Mouse (Mus musculus) CH12.LX (cell line): Measurements from ENCODE around the gene Casz1. TPM values are rescaled to one million over a fixed set of nuclear protein-coding genes. Genes with fewer than 3 reads are reported as not detected.

Experiments used
- DNase-seq: peaks from one replicate; pipeline ENCODE4 v3.0.0-alpha.2; 2013; ENCODE audit errors: extremely low read depth
- H3K27ac ChIP-seq: 2 replicates; pipeline ENCODE4 v1.5.1; 2012; ENCODE audit warnings: low read depth, mild to moderate bottlenecking, control low read depth, moderate library complexity; ENCODE audit not compliant: insufficient read depth
- H3K27me3 ChIP-seq: replicated peaks from 2 replicates; pipeline ENCODE3; 2012; ENCODE audit warnings: inconsistent platforms
- H3K36me3 ChIP-seq, 2 experiments: replicated peaks in 1 of 2; 2 replicates each; pipeline versions ENCODE3 to v1.6.1; 2012; ENCODE audit warnings: inconsistent platforms in 1 of 2, low read length in 1 of 2, mild to moderate bottlenecking in 1 of 2, mixed read lengths in 1 of 2, moderate library complexity in 1 of 2; ENCODE audit not compliant: control insufficient read depth in 1 of 2, insufficient read depth in 1 of 2
- H3K4me1 ChIP-seq, 2 experiments: 2 replicates each; pipeline ENCODE4 v1.6.1; 2012; ENCODE audit warnings: inconsistent platforms in 1 of 2, moderate library complexity in 1 of 2; ENCODE audit not compliant: insufficient read depth in 2 of 2, control insufficient read depth in 1 of 2
- H3K4me2 ChIP-seq: 2 replicates; pipeline ENCODE4 v1.6.1; 2012; ENCODE audit warnings: low read depth, mild to moderate bottlenecking, control low read depth; ENCODE audit not compliant: poor library complexity, insufficient read depth, severe bottlenecking
- H3K4me3 ChIP-seq, 3 experiments: fragments of 150-350 bp in 1 of 3; sonication (generic) in 1 of 3; replicated peaks in 1 of 3; 2 replicates each; pipeline versions ENCODE3 to v1.5.1; 2011 to 2012; ENCODE audit warnings: low read depth in 2 of 3, low read length in 2 of 3, mild to moderate bottlenecking in 2 of 3, moderate library complexity in 2 of 3, control low read depth in 1 of 3, improper control_type of control experiment in 1 of 3, inconsistent platforms in 1 of 3, mixed read lengths in 1 of 3; ENCODE audit not compliant: poor library complexity in 1 of 3
- H3K79me2 ChIP-seq: replicated peaks from 2 replicates; pipeline ENCODE4 v1.6.1; 2012; ENCODE audit warnings: mild to moderate bottlenecking, moderate library complexity; ENCODE audit not compliant: control insufficient read depth, poor library complexity, insufficient read depth, severe bottlenecking; ENCODE audit errors: extremely low read depth
- H3K9ac ChIP-seq: 2 replicates; pipeline ENCODE4 v1.6.1; 2012; ENCODE audit warnings: low read depth, mild to moderate bottlenecking, control low read depth, moderate library complexity; ENCODE audit not compliant: insufficient read depth
- H3K9me3 ChIP-seq: replicated peaks from 2 replicates; pipeline ENCODE3; 2012; ENCODE audit warnings: low read length, inconsistent platforms, mixed read lengths
- BHLHE40 ChIP-seq: IDR thresholded peaks from 2 replicates; pipeline ENCODE4 v1.6.1; 2011; ENCODE audit warnings: mild to moderate bottlenecking, low read depth, low read length, improper control_type of control experiment
- CHD1 ChIP-seq: IDR thresholded peaks from 2 replicates; pipeline ENCODE4 v1.6.1; 2012; ENCODE audit warnings: low read depth, low read length, improper control_type of control experiment, inconsistent platforms
- E2F4 ChIP-seq: IDR thresholded peaks from 2 replicates; pipeline ENCODE4 v1.6.1; 2011; ENCODE audit warnings: low read depth, low read length, improper control_type of control experiment; ENCODE audit not compliant: insufficient replicate concordance
- EP300 ChIP-seq: IDR thresholded peaks from 2 replicates; pipeline ENCODE4 v1.6.1; 2011; ENCODE audit warnings: low read length, improper control_type of control experiment
- GABPA ChIP-seq: IDR thresholded peaks from 2 replicates; pipeline ENCODE4 v1.6.1; 2012; ENCODE audit warnings: low read depth, low read length, improper control_type of control experiment, inconsistent platforms; ENCODE audit not compliant: insufficient replicate concordance
- IRF4 ChIP-seq: IDR thresholded peaks from 2 replicates; pipeline ENCODE4 v1.6.1; 2014; ENCODE audit warnings: low read depth, mild to moderate bottlenecking, inconsistent platforms, low read length, improper control_type of control experiment
- JUN ChIP-seq: IDR thresholded peaks from 2 replicates; pipeline ENCODE4 v1.6.1; 2011; ENCODE audit warnings: low read depth, mild to moderate bottlenecking, low read length, improper control_type of control experiment, moderate library complexity; ENCODE audit not compliant: insufficient read depth
- KAT2A ChIP-seq: IDR thresholded peaks from 2 replicates; pipeline ENCODE4 v1.6.1; 2012; ENCODE audit warnings: low read length, improper control_type of control experiment, inconsistent platforms; ENCODE audit not compliant: insufficient replicate concordance
- MAFK ChIP-seq: IDR thresholded peaks from 2 replicates; pipeline ENCODE4 v1.6.1; 2011; ENCODE audit warnings: low read length, improper control_type of control experiment; ENCODE audit not compliant: insufficient replicate concordance
- MAX ChIP-seq: IDR thresholded peaks from 2 replicates; pipeline ENCODE4 v1.6.1; 2011; ENCODE audit warnings: low read length, improper control_type of control experiment
- MAZ ChIP-seq: IDR thresholded peaks from 2 replicates; pipeline ENCODE4 v1.6.1; 2012; ENCODE audit warnings: low read depth, mild to moderate bottlenecking, inconsistent platforms, low read length, improper control_type of control experiment, moderate library complexity
- MYC ChIP-seq: IDR thresholded peaks from 2 replicates; pipeline ENCODE4 v1.6.1; 2011; ENCODE audit warnings: low read depth, mild to moderate bottlenecking, improper control_type of control experiment, low read length
- PAX5 ChIP-seq: IDR thresholded peaks from 2 replicates; pipeline ENCODE4 v1.6.1; 2012; ENCODE audit warnings: low read length, inconsistent platforms, mixed read lengths
- POLR2AphosphoS2 ChIP-seq: IDR thresholded peaks from 2 replicates; pipeline ENCODE4 v1.6.1; 2011; ENCODE audit warnings: low read depth, low read length, improper control_type of control experiment
- RCOR1 ChIP-seq: conservative IDR thresholded peaks from 2 replicates; pipeline ENCODE4 v1.6.1; 2012; ENCODE audit warnings: low read depth, mild to moderate bottlenecking, inconsistent platforms, low read length, improper control_type of control experiment
- SMC3 ChIP-seq: IDR thresholded peaks from 2 replicates; pipeline ENCODE4 v1.6.1; 2011; ENCODE audit warnings: low read depth, low read length, improper control_type of control experiment
- TCF12 ChIP-seq: IDR thresholded peaks from 2 replicates; pipeline ENCODE4 v1.6.1; 2014; ENCODE audit warnings: low read depth, mild to moderate bottlenecking, inconsistent platforms, low read length, improper control_type of control experiment
- UBTF ChIP-seq: IDR thresholded peaks from 2 replicates; pipeline ENCODE4 v1.6.1; 2012; ENCODE audit warnings: low read depth, mild to moderate bottlenecking, inconsistent platforms, low read length, improper control_type of control experiment, moderate library complexity
- USF2 ChIP-seq: conservative IDR thresholded peaks from 2 replicates; pipeline ENCODE4 v1.6.1; 2011; ENCODE audit warnings: low read depth, low read length, improper control_type of control experiment
- ZKSCAN1 ChIP-seq: IDR thresholded peaks from 2 replicates; pipeline ENCODE4 v1.6.1; 2012; ENCODE audit warnings: low read depth, inconsistent platforms, low read length, improper control_type of control experiment, borderline replicate concordance
- ZMIZ1 ChIP-seq: IDR thresholded peaks from 2 replicates; pipeline ENCODE4 v1.6.1; 2012; ENCODE audit warnings: low read depth, mild to moderate bottlenecking, inconsistent platforms, low read length, improper control_type of control experiment
- ZNF384 ChIP-seq: IDR thresholded peaks from 2 replicates; pipeline ENCODE4 v1.6.1; 2012; ENCODE audit warnings: low read depth, low read length, improper control_type of control experiment, inconsistent platforms
- dilution Hi-C: fragments of 300-500 bp; cut with MboI; formaldehyde crosslinking; loops from 2 replicates; pipeline ENCODE4 v1.14.3; 2020; ENCODE audit warnings: low sequenced_read_pairs; ENCODE audit not compliant: extremely low pct_unique_long_range_greater_than_20kb, extremely low pct_ligation_motif_present
- in situ Hi-C: fragments of 300-500 bp; cut with MboI; formaldehyde crosslinking; loops from 3 replicates; pipeline ENCODE4 v1.14.3; 2019; ENCODE audit warnings: low sequenced_read_pairs, low pct_ligation_motif_present, low pct_unique_long_range_greater_than_20kb, mixed read lengths
- polyA plus RNA-seq: library from polyadenylated mRNA; unstranded; fragments of >175 nt; gene quantifications from 2 replicates; pipeline ENCODE4 v1.2.1, GENCODE M21; 2012; ENCODE audit warnings: low read depth; ENCODE audit not compliant: insufficient read length
- total RNA-seq, 2 experiments: library from RNA; depleted of rRNA; stranded (reverse); fragments of 300-350 nt in 1 of 2; fragments of >200 nt in 1 of 2; gene quantifications; 2 replicates each; pipeline ENCODE4 v1.2.3; 2012 to 2014

Casz1 gene
- total and polyA plus RNA-seq, 3 experiments: 0.12 to 0.36 (median 0.17) TPM

- H3K27me3 ChIP-seq: peaks cover 92% of the 10 kb centered on the region
- TF ChIP-seq MAZ (no peak), MAX (no peak), PAX5 (no peak), IRF4 (no peak), KAT2A (no peak), SMC3 (no peak), JUN (no peak), TCF12 (no peak), EP300 (no peak), POLR2AphosphoS2 (no peak), RCOR1 (no peak), USF2 (no peak), MAFK (no peak), GABPA (no peak), UBTF (no peak), E2F4 (no peak), ZKSCAN1 (no peak), BHLHE40 (no peak)
- DNase-seq: no peak
- dilution Hi-C loops: no loop called here
- no peaks in the 10 kb centered on the region for H3K36me3 ChIP-seq
- H3K79me2 ChIP-seq: no peaks in the 10 kb centered on the region
- H3K9ac ChIP-seq: no peak overlapping the region
- no peak overlapping the region for H3K4me3 ChIP-seq
- H3K4me2 ChIP-seq: no peak overlapping the region
- in situ Hi-C loops: no loop called here
- H3K9me3 ChIP-seq: no peaks in the 10 kb centered on the region
- H3K4me1 ChIP-seq: no peaks in the 10 kb centered on the region
- no peak overlapping the region for H3K27ac ChIP-seq
Observed at GRCm38 (mm10) chr4:148881838-148882237, 77.6 kb downstream of the Casz1 start.

GRCm38 (mm10) chr4:148882360-148882929 is 78.2 kb downstream of the Casz1 start:
- dilution Hi-C loops (no loop called here), in situ Hi-C loops (no loop called here)

More at GRCm38 (mm10) chr4:148882360-148882929, 78.2 kb downstream of the Casz1 start:
- H3K9ac ChIP-seq: no peak overlapping the region
- H3K36me3 ChIP-seq: no peaks in the 10 kb centered on the region
- H3K4me1 ChIP-seq: no peaks in the 10 kb centered on the region
- H3K27ac ChIP-seq: no peak overlapping the region
- H3K4me2 ChIP-seq: no peak overlapping the region
- H3K79me2 ChIP-seq: no peaks in the 10 kb centered on the region
- TF ChIP-seq MYC (no peak), MAFK (no peak), MAZ (no peak), E2F4 (no peak), RCOR1 (no peak), ZNF384 (no peak), BHLHE40 (no peak), ZMIZ1 (no peak), IRF4 (no peak), CHD1 (no peak), ZKSCAN1 (no peak)
- no peaks in the 10 kb centered on the region for H3K9me3 ChIP-seq
- H3K4me3 ChIP-seq: no peak overlapping the region
- H3K27me3 ChIP-seq: peaks cover 90% of the 10 kb centered on the region
- no peak for DNase-seq
